Mouse (Mus musculus) stomach, postnatal 0 days (tissue): ENCODE measurements around the gene Osbpl11. TPM values are rescaled to one million over a fixed set of nuclear protein-coding genes. Genes with fewer than 3 reads are reported as not detected.

ENCODE experiments used
- ATAC-seq: fragments of 200-750 bp; cut with Nextera tagmentation; 2 replicates; pipeline ENCODE4 v1.8.0; 2017; ENCODE audit not compliant: low FRiP score, low TSS enrichment
- DNase-seq: peaks from one replicate; pipeline ENCODE4 v3.0.0-alpha.2; 2016; ENCODE audit warnings: low spot score
- H3K27ac ChIP-seq: fragments of 300-500 bp; sonication (generic); replicated peaks from 2 replicates; pipeline ENCODE4 v1.5.1; 2014; ENCODE audit warnings: mild to moderate bottlenecking, control low read depth
- H3K27me3 ChIP-seq: fragments of 300-500 bp; sonication (generic); 2 replicates; pipeline ENCODE4 v1.6.1; 2014; ENCODE audit warnings: low read length; ENCODE audit not compliant: control insufficient read depth, insufficient read depth
- H3K36me3 ChIP-seq: fragments of 300-500 bp; sonication (generic); 2 replicates; pipeline ENCODE4 v1.6.1; 2014; ENCODE audit warnings: low read length, mixed read lengths; ENCODE audit not compliant: control insufficient read depth, insufficient read depth
- H3K4me1 ChIP-seq: fragments of 300-500 bp; sonication (generic); replicated peaks from 2 replicates; pipeline ENCODE4 v1.6.1; 2014; ENCODE audit warnings: antibody characterized with exemption; ENCODE audit not compliant: control insufficient read depth, insufficient read depth
- H3K4me2 ChIP-seq: fragments of 300-500 bp; sonication (generic); replicated peaks from 2 replicates; pipeline ENCODE4 v1.6.1; 2014; ENCODE audit warnings: low read depth, mild to moderate bottlenecking, control low read depth, moderate library complexity
- H3K4me3 ChIP-seq: fragments of 300-500 bp; sonication (generic); 2 replicates; pipeline ENCODE4 v1.5.1; 2014; ENCODE audit warnings: low read depth, low read length, control low read depth
- H3K9ac ChIP-seq: fragments of 300-500 bp; sonication (generic); 2 replicates; pipeline ENCODE4 v1.6.1; 2014; ENCODE audit warnings: mild to moderate bottlenecking, low read length, control low read depth, mixed read lengths
- H3K9me3 ChIP-seq: fragments of 300-500 bp; sonication (generic); 2 replicates; pipeline ENCODE4 v1.6.1; 2016; ENCODE audit warnings: low read length; ENCODE audit not compliant: control insufficient read depth
- CTCF ChIP-seq: IDR thresholded peaks from 2 replicates; pipeline ENCODE4 v1.5.1; 2016; ENCODE audit warnings: antibody characterized with exemption, low read depth, mild to moderate bottlenecking, moderate library complexity
- EP300 ChIP-seq: optimal IDR thresholded peaks from 2 replicates; pipeline ENCODE3; 2016; ENCODE audit warnings: antibody characterized with exemption
- WGBS: fragments of 180-500 bp; shearing (Covaris S2); extraction: QIAGEN DNeasy Blood & Tissue Kit; methylation state at CpG from one replicate; pipeline ENCODE4 v1.1.7; 2014; 5-methylcytosine and 5-hydroxymethylcytosine counted together
- polyA plus RNA-seq: library from polyadenylated mRNA; unstranded; fragments of >200 nt; fragmentation: Nextera tagmentation; extraction: Ambion mirVana; gene quantifications from 2 replicates; pipeline ENCODE4 v1.2.1, GENCODE M21; 2015

Osbpl11 gene
- polyA plus RNA-seq, 1 experiment from 2014 or later, result 8.1 TPM

- DNase-seq (no peak), ATAC-seq (no peak)
- no peaks in the 10 kb centered on the region for H3K4me1 ChIP-seq
- no peak overlapping the region for H3K4me2 ChIP-seq
- WGBS, result 89% methylated on average over 2 of the region's 2 CpGs
- no peaks in the 10 kb centered on the region for H3K9me3 ChIP-seq
- no peaks in the 10 kb centered on the region for H3K27me3 ChIP-seq
- H3K27ac ChIP-seq, result no peak overlapping the region
- no peak overlapping the region for H3K4me3 ChIP-seq
- TF ChIP-seq EP300 (no peak), CTCF (no peak)
- H3K36me3 ChIP-seq, result peaks cover 23% of the 10 kb centered on the region; the same call in 1 of the 2 replicates
- H3K9ac ChIP-seq, result no peak overlapping the region
Observed at GRCm38 (mm10) chr16:33239305-33239704, 54.4 kb downstream of the Osbpl11 start.

- Histone ChIP-seq H3K36me3 (peaks cover 23% of the 10 kb centered on the region; the same call in 1 of the 2 replicates), H3K9ac (no peak overlapping the region), H3K4me3 (no peak overlapping the region), H3K4me2 (no peak overlapping the region), H3K9me3 (no peaks in the 10 kb centered on the region), H3K27ac (no peak overlapping the region), H3K27me3 (no peaks in the 10 kb centered on the region), H3K4me1 (no peaks in the 10 kb centered on the region)
- ATAC-seq (no peak), DNase-seq (no peak)
- WGBS, result 74% methylated on average over 6 of the region's 6 CpGs
- no peak for TF ChIP-seq CTCF
- TF ChIP-seq EP300, result no peak
Observed at GRCm38 (mm10) chr16:33242046-33242445, 57.2 kb downstream of the Osbpl11 start.

- 93% methylated on average over 6 of the region's 6 CpGs for WGBS
- H3K4me3 ChIP-seq, result no peak overlapping the region
- ATAC-seq, result peak; percentile 60
- no peaks in the 10 kb centered on the region for H3K9me3 ChIP-seq
- no peak overlapping the region for H3K9ac ChIP-seq
- no peak for TF ChIP-seq EP300
- TF ChIP-seq CTCF, result peak; percentile 59
- no peaks in the 10 kb centered on the region for H3K4me1 ChIP-seq
- peaks cover 16% of the 10 kb centered on the region; the same call in 1 of the 2 replicates for H3K36me3 ChIP-seq
- no peak overlapping the region for H3K4me2 ChIP-seq
- DNase-seq, result no peak
- H3K27me3 ChIP-seq, result no peaks in the 10 kb centered on the region
- H3K27ac ChIP-seq, result no peak overlapping the region
Observed at GRCm38 (mm10) chr16:33244136-33244691, 59.3 kb downstream of the Osbpl11 start.

DNA sequence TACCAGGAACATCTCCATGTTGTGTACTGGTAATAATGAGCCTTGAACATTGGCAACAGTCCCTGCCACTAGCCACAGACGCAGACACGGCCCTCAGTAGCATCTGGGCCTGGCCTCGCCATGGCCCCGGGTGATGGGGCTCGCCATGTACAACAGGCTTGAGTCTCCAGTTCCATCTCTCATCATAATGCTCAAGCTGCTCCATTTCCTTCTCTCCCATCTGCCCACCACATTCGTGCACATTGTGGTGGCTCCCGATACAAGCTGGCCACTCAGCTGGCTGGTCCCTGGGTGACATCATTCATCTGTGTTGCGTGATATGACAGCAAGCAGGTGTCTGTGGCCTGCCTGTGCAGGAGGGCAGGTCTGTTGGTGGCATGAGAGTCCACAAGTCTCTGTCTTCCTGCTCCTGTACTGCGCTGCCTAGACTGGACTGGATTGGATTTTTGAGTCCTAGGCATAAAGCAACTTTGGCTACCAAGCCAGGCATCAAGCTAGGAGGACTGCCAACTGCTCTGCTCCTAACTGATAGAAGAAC, 60.1 kb downstream of the Osbpl11 start:
- Histone ChIP-seq H3K9me3 (no peaks in the 10 kb centered on the region), H3K4me2 (no peak overlapping the region), H3K36me3 (peaks cover 13% of the 10 kb centered on the region; the same call in 1 of the 2 replicates), H3K4me1 (no peaks in the 10 kb centered on the region), H3K27me3 (no peaks in the 10 kb centered on the region), H3K9ac (no peak overlapping the region), H3K27ac (no peak overlapping the region), H3K4me3 (no peak overlapping the region)
- DNase-seq, result no peak
- TF ChIP-seq EP300, result no peak
- no peak for TF ChIP-seq CTCF
- no peak for ATAC-seq
- 93% methylated on average over 9 of the region's 9 CpGs for WGBS

GRCm38 (mm10) chr16:33246526-33246925, 61.7 kb downstream of the Osbpl11 start:
- H3K9ac ChIP-seq, result no peak overlapping the region
- DNase-seq (no peak), ATAC-seq (no peak)
- H3K4me3 ChIP-seq, result no peak overlapping the region
- H3K4me2 ChIP-seq, result no peak overlapping the region
- H3K36me3 ChIP-seq, result peaks cover 6% of the 10 kb centered on the region; the same call in 1 of the 2 replicates
- H3K4me1 ChIP-seq, result no peaks in the 10 kb centered on the region
- H3K9me3 ChIP-seq, result no peaks in the 10 kb centered on the region
- TF ChIP-seq CTCF (no peak), EP300 (no peak)
- H3K27me3 ChIP-seq, result no peaks in the 10 kb centered on the region
- 89% methylated on average over 5 of the region's 5 CpGs for WGBS
- no peak overlapping the region for H3K27ac ChIP-seq

DNA sequence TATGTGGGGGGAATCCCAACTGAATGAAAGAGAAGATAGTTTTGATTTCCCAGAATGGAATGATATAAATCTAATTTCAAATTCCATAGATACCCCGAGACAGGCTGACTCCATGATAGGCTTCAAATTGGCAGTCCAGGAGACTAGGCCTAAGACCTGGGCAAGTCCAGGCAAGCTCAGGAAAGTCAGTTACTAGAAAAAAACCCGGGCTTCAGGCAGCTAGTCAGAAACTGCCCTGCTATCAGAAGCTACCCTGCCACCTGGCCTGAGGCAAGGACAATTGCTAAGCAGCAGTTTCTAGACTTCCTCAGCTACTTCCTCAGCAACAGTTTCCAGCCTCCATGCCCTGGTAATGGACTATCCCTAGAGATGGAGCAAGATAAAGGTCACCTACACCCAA, 62.1 kb downstream of the Osbpl11 start:
- no peak overlapping the region for H3K4me3 ChIP-seq
- 72% methylated on average over 2 of the region's 2 CpGs for WGBS
- no peak overlapping the region for H3K4me2 ChIP-seq
- no peak for ATAC-seq
- no peak overlapping the region for H3K9ac ChIP-seq
- DNase-seq, result no peak
- H3K27me3 ChIP-seq, result no peaks in the 10 kb centered on the region
- no peaks in the 10 kb centered on the region for H3K4me1 ChIP-seq
- peaks cover 2% of the 10 kb centered on the region; the same call in 1 of the 2 replicates for H3K36me3 ChIP-seq
- H3K27ac ChIP-seq, result no peak overlapping the region
- H3K9me3 ChIP-seq, result no peaks in the 10 kb centered on the region
- no peak for TF ChIP-seq CTCF
